Mouse (Mus musculus): ENCODE measurements around the gene Jam3. TPM values are rescaled to one million over a fixed set of nuclear protein-coding genes. Genes with fewer than 3 reads are reported as not detected.

Gene Jam3
- polyA plus RNA-seq, 1 experiment from 2014 or later = 70.0 TPM

GRCm38 (mm10) chr9:27140432-27141065 is 14.7 kb downstream of the Jam3 start:
- H3K27ac ChIP-seq (ENCODE audit: low read length) = no peak overlapping the region
- WGBS = 96% methylated on average over 10 of the region's 10 CpGs
- H3K4me3 ChIP-seq (ENCODE audit: low read depth, low read length) = no peak overlapping the region
- no peak overlapping the region for H3K9ac ChIP-seq (replicated peaks; ENCODE audit: low read depth, low read length)
- no peaks in the 10 kb centered on the region for H3K9me3 ChIP-seq (ENCODE audit: control insufficient read depth, low read depth, low read length)
- ATAC-seq (ENCODE audit: insufficient number of reproducible peaks, insufficient read depth, low FRiP score, low read depth) = no peak
- H3K4me1 ChIP-seq (ENCODE audit: control insufficient read depth, insufficient read depth, low read length) = no peaks in the 10 kb centered on the region
- no peaks in the 10 kb centered on the region for H3K36me3 ChIP-seq (ENCODE audit: control insufficient read depth, insufficient read depth, low read length)
- no peaks in the 10 kb centered on the region for H3K27me3 ChIP-seq (ENCODE audit: control insufficient read depth, insufficient read depth, low read length)
- no peak overlapping the region for H3K4me2 ChIP-seq (replicated peaks; ENCODE audit: low read depth, low read length)

DNA sequence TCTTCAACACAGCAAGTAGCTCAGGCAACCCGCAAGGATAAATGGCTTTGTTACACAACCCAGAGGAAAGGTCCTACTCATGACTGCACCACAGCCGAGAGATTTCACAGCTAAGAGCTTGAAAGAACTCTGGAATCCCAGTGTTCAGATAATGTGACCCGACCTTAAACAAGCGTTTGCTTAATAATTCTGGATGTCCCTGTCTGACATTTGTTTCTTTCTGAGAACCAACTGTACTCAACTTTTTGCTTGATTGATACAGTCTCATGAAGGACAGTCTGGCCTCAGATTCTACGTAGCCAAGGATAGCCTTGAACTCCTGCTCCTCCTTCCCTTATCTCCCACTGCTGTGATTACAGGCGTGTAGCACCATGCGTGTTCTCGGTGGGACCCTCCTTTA is 18.6 kb downstream of the Jam3 start:
- 71% methylated on average over 8 of the region's 8 CpGs for WGBS
- no peaks in the 10 kb centered on the region for H3K9me3 ChIP-seq (ENCODE audit: control insufficient read depth, low read depth, low read length)

DNA sequence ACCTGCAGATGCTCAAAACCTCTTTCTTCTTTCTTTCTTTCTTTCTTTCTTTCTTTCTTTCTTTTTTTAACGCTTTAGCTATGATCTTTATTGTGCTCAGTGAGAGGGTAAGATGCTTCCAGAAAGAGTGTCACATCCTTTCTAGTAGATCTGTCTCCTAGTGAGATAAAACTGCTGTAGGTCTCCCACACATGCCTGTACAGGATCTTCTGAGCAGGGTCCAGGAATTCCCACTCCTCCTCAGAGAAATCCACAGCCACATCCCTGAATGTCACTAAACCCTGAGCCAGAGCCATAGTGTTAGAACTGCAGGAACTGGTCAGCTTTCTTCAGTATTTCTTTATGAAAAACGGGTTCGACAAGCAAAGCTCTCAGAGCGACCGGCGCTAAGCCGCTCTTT is 19.8 kb downstream of the Jam3 start:
- ATAC-seq (ENCODE audit: insufficient number of reproducible peaks, insufficient read depth, low FRiP score, low read depth) = no peak
- Histone ChIP-seq H3K36me3 (ENCODE audit: control insufficient read depth, insufficient read depth, low read length) (no peaks in the 10 kb centered on the region), H3K4me3 (ENCODE audit: low read depth, low read length) (no peak overlapping the region), H3K4me1 (ENCODE audit: control insufficient read depth, insufficient read depth, low read length) (no peaks in the 10 kb centered on the region), H3K9me3 (ENCODE audit: control insufficient read depth, low read depth, low read length) (no peaks in the 10 kb centered on the region), H3K27me3 (ENCODE audit: control insufficient read depth, insufficient read depth, low read length) (no peaks in the 10 kb centered on the region), H3K9ac (replicated peaks; ENCODE audit: low read depth, low read length) (no peak overlapping the region), H3K4me2 (replicated peaks; ENCODE audit: low read depth, low read length) (no peak overlapping the region), H3K27ac (ENCODE audit: low read length) (no peak overlapping the region)
- 87% methylated on average over 7 of the region's 7 CpGs for WGBS

More for the DNA sequence above, 18.6 kb downstream of the Jam3 start:
- Histone ChIP-seq H3K4me2 (replicated peaks; ENCODE audit: low read depth, low read length) (no peak overlapping the region), H3K4me1 (ENCODE audit: control insufficient read depth, insufficient read depth, low read length) (no peaks in the 10 kb centered on the region), H3K36me3 (ENCODE audit: control insufficient read depth, insufficient read depth, low read length) (no peaks in the 10 kb centered on the region), H3K4me3 (ENCODE audit: low read depth, low read length) (no peak overlapping the region), H3K27me3 (ENCODE audit: control insufficient read depth, insufficient read depth, low read length) (no peaks in the 10 kb centered on the region), H3K9ac (replicated peaks; ENCODE audit: low read depth, low read length) (no peak overlapping the region), H3K27ac (ENCODE audit: low read length) (no peak overlapping the region)
- ATAC-seq (ENCODE audit: insufficient number of reproducible peaks, insufficient read depth, low FRiP score, low read depth) = no peak

DNA sequence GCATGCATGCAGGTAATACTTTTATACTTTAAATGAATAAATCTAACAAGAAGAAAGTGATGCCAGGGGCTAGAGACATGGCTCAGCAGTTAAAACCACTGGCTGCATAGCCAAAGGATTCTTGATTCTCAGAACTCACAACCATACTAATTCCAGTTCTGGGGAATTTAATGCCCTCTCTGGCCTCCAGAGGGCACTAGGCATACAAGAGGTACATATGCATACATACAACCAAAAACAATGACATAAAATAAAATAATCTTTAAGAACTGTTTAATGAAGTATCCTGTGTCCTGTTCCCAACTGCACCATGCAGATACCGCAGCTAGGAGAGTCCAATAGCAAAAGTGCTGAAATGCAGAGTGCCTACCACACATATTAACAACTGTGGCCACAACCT is 20.8 kb downstream of the Jam3 start:
- no peak overlapping the region for H3K27ac ChIP-seq (ENCODE audit: low read length)
- 77% methylated on average over 1 of the region's 1 CpGs for WGBS
- H3K4me3 ChIP-seq (ENCODE audit: low read depth, low read length) = no peak overlapping the region
- H3K4me1 ChIP-seq (ENCODE audit: control insufficient read depth, insufficient read depth, low read length) = no peaks in the 10 kb centered on the region
- H3K27me3 ChIP-seq (ENCODE audit: control insufficient read depth, insufficient read depth, low read length) = no peaks in the 10 kb centered on the region
- no peak overlapping the region for H3K4me2 ChIP-seq (replicated peaks; ENCODE audit: low read depth, low read length)
- no peaks in the 10 kb centered on the region for H3K9me3 ChIP-seq (ENCODE audit: control insufficient read depth, low read depth, low read length)
- ATAC-seq (ENCODE audit: insufficient number of reproducible peaks, insufficient read depth, low FRiP score, low read depth) = no peak
- no peaks in the 10 kb centered on the region for H3K36me3 ChIP-seq (ENCODE audit: control insufficient read depth, insufficient read depth, low read length)
- H3K9ac ChIP-seq (replicated peaks; ENCODE audit: low read depth, low read length) = no peak overlapping the region

GRCm38 (mm10) chr9:27128629-27129028 is 26.6 kb downstream of the Jam3 start:
- no peak overlapping the region for H3K4me3 ChIP-seq (ENCODE audit: low read depth, low read length)
- WGBS = 76% methylated on average over 4 of the region's 4 CpGs
- H3K4me2 ChIP-seq (replicated peaks; ENCODE audit: low read depth, low read length) = no peak overlapping the region
- no peaks in the 10 kb centered on the region for H3K4me1 ChIP-seq (ENCODE audit: control insufficient read depth, insufficient read depth, low read length)
- peaks cover 5% of the 10 kb centered on the region; the same call in 1 of the 2 replicates for H3K9me3 ChIP-seq (ENCODE audit: control insufficient read depth, low read depth, low read length)
- H3K27ac ChIP-seq (ENCODE audit: low read length) = no peak overlapping the region
- no peaks in the 10 kb centered on the region for H3K36me3 ChIP-seq (ENCODE audit: control insufficient read depth, insufficient read depth, low read length)
- no peaks in the 10 kb centered on the region for H3K27me3 ChIP-seq (ENCODE audit: control insufficient read depth, insufficient read depth, low read length)
- no peak overlapping the region for H3K9ac ChIP-seq (replicated peaks; ENCODE audit: low read depth, low read length)
- ATAC-seq (ENCODE audit: insufficient number of reproducible peaks, insufficient read depth, low FRiP score, low read depth) = no peak

DNA sequence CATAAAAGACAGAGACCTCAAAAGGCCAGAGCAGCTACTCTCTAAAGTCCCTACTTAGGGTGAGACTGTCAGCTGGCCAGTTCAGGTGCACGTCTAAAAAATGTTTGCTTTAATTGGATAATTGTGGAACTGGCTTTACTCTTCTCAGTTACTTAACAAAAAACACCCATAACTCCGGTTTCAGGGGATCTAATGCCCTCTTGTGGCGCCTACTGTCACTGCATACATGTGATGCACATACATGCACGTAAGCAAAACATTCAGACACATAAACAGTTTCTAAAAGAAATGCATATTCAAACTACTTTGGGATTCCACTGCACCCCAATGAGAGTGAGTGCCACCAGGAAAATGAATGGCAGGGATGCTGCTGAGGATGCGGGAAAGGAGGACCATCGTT is 28.7 kb downstream of the Jam3 start:
- H3K27ac ChIP-seq (ENCODE audit: low read length) = no peak overlapping the region
- 88% methylated on average over 6 of the region's 6 CpGs for WGBS
- no peak overlapping the region for H3K4me2 ChIP-seq (replicated peaks; ENCODE audit: low read depth, low read length)
- no peak for ATAC-seq (ENCODE audit: insufficient number of reproducible peaks, insufficient read depth, low FRiP score, low read depth)
- H3K4me1 ChIP-seq (ENCODE audit: control insufficient read depth, insufficient read depth, low read length) = no peaks in the 10 kb centered on the region
- no peak overlapping the region for H3K4me3 ChIP-seq (ENCODE audit: low read depth, low read length)
- no peak overlapping the region for H3K9ac ChIP-seq (replicated peaks; ENCODE audit: low read depth, low read length)
- H3K27me3 ChIP-seq (ENCODE audit: control insufficient read depth, insufficient read depth, low read length) = no peaks in the 10 kb centered on the region
- H3K9me3 ChIP-seq (ENCODE audit: control insufficient read depth, low read depth, low read length) = peaks cover 5% of the 10 kb centered on the region; the same call in 1 of the 2 replicates
- no peaks in the 10 kb centered on the region for H3K36me3 ChIP-seq (ENCODE audit: control insufficient read depth, insufficient read depth, low read length)

DNA sequence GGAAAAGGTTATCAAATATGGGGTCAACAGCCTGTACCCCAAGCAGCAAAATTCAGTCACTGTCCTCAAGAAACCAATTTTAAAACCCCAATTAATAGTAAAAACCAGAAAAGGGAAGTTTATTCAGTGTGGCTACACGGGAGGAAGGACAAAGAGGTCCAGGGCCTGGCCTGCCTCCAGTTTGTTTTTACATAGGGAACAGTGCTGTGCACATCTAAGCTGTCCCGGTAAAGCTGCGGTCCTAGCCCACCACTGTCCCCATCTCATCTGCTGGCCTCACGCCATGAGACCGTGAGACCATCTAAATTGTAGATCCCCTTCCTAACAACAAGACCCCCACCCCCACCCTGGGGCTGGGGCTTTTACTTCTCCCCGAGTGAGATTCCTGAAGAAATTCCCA is 29.8 kb downstream of the Jam3 start:
- no peak for ATAC-seq (ENCODE audit: insufficient number of reproducible peaks, insufficient read depth, low FRiP score, low read depth)
- no peaks in the 10 kb centered on the region for H3K36me3 ChIP-seq (ENCODE audit: control insufficient read depth, insufficient read depth, low read length)

DNA sequence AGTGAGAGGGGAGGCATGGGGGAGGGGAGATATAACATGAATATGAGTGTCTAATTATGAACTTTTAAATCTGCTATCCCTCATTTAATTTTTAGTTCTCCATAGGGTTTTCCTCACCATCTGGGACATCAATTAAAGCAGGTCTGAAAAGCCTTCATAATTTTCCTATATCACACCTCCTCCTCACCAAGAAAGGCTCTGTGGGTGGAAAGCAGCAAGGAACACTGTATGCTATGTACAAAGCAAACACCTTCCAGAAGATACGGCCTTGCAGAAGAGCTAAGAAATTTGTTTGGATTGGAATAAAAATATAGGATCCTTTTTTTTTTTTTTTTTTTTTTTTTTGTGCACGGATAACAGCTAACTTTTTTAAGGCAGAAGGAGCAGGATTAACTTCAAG is 31.3 kb downstream of the Jam3 start:
- no peaks in the 10 kb centered on the region for H3K36me3 ChIP-seq (ENCODE audit: control insufficient read depth, insufficient read depth, low read length)
- H3K4me3 ChIP-seq (ENCODE audit: low read depth, low read length) = no peak overlapping the region
- no peak overlapping the region for H3K4me2 ChIP-seq (replicated peaks; ENCODE audit: low read depth, low read length)
- no peak overlapping the region for H3K9ac ChIP-seq (replicated peaks; ENCODE audit: low read depth, low read length)
- ATAC-seq (ENCODE audit: insufficient number of reproducible peaks, insufficient read depth, low FRiP score, low read depth) = no peak
- 76% methylated on average over 2 of the region's 2 CpGs for WGBS
- H3K27me3 ChIP-seq (ENCODE audit: control insufficient read depth, insufficient read depth, low read length) = no peaks in the 10 kb centered on the region
- peaks cover 5% of the 10 kb centered on the region; the same call in 1 of the 2 replicates for H3K9me3 ChIP-seq (ENCODE audit: control insufficient read depth, low read depth, low read length)
- no peak overlapping the region for H3K27ac ChIP-seq (ENCODE audit: low read length)
- H3K4me1 ChIP-seq (ENCODE audit: control insufficient read depth, insufficient read depth, low read length) = no peaks in the 10 kb centered on the region

More for the DNA sequence above, 29.8 kb downstream of the Jam3 start:
- Histone ChIP-seq H3K9ac (replicated peaks; ENCODE audit: low read depth, low read length) (no peak overlapping the region), H3K27ac (ENCODE audit: low read length) (no peak overlapping the region), H3K9me3 (ENCODE audit: control insufficient read depth, low read depth, low read length) (peaks cover 5% of the 10 kb centered on the region; the same call in 1 of the 2 replicates), H3K4me1 (ENCODE audit: control insufficient read depth, insufficient read depth, low read length) (no peaks in the 10 kb centered on the region), H3K27me3 (ENCODE audit: control insufficient read depth, insufficient read depth, low read length) (no peaks in the 10 kb centered on the region), H3K4me2 (replicated peaks; ENCODE audit: low read depth, low read length) (no peak overlapping the region), H3K4me3 (ENCODE audit: low read depth, low read length) (no peak overlapping the region)
- 56% methylated on average over 6 of the region's 6 CpGs for WGBS

GRCm38 (mm10) chr9:27122963-27123362 is 32.3 kb downstream of the Jam3 start:
- Histone ChIP-seq H3K27me3 (ENCODE audit: control insufficient read depth, insufficient read depth, low read length) (no peaks in the 10 kb centered on the region), H3K4me1 (ENCODE audit: control insufficient read depth, insufficient read depth, low read length) (no peaks in the 10 kb centered on the region), H3K9ac (replicated peaks; ENCODE audit: low read depth, low read length) (no peak overlapping the region), H3K4me3 (ENCODE audit: low read depth, low read length) (no peak overlapping the region), H3K36me3 (ENCODE audit: control insufficient read depth, insufficient read depth, low read length) (no peaks in the 10 kb centered on the region), H3K4me2 (replicated peaks; ENCODE audit: low read depth, low read length) (no peak overlapping the region), H3K27ac (ENCODE audit: low read length) (no peak overlapping the region), H3K9me3 (ENCODE audit: control insufficient read depth, low read depth, low read length) (peaks cover 5% of the 10 kb centered on the region; the same call in 1 of the 2 replicates)
- no peak for ATAC-seq (ENCODE audit: insufficient number of reproducible peaks, insufficient read depth, low FRiP score, low read depth)
- 76% methylated on average over 4 of the region's 4 CpGs for WGBS

Measured in stomach, embryonic 14.5 days (tissue).